Mouse (Mus musculus) heart, embryonic 13.5 days (tissue): ENCODE results near the gene Zfp771. TPM values are rescaled to one million over a fixed set of nuclear protein-coding genes. Genes with fewer than 3 reads are reported as not detected.

Experiments used
- ATAC-seq: fragments of 200-750 bp; cut with Nextera tagmentation; 2 replicates; pipeline ENCODE4 v1.8.0; 2017; ENCODE audit warnings: moderate TSS enrichment; ENCODE audit not compliant: insufficient number of reproducible peaks, low FRiP score, low TSS enrichment; ENCODE audit errors: extremely low read depth
- H3K27ac ChIP-seq: fragments of 300-500 bp; sonication (generic); replicated peaks from 2 replicates; pipeline ENCODE4 v1.5.1; 2015; ENCODE audit warnings: moderate library complexity, mild to moderate bottlenecking, inconsistent platforms
- H3K27me3 ChIP-seq: fragments of 300-500 bp; sonication (generic); replicated peaks from 2 replicates; pipeline ENCODE4 v1.6.1; 2015; ENCODE audit warnings: mild to moderate bottlenecking, inconsistent platforms
- H3K36me3 ChIP-seq: fragments of 300-500 bp; sonication (generic); 2 replicates; pipeline ENCODE4 v1.6.1; 2015; ENCODE audit warnings: mild to moderate bottlenecking, inconsistent platforms
- H3K4me1 ChIP-seq: fragments of 300-500 bp; sonication (generic); 2 replicates; pipeline ENCODE4 v1.6.1; 2015; ENCODE audit warnings: inconsistent platforms
- H3K4me2 ChIP-seq: fragments of 300-500 bp; sonication (generic); 2 replicates; pipeline ENCODE4 v1.6.1; 2015; ENCODE audit warnings: inconsistent platforms, mild to moderate bottlenecking, moderate library complexity
- H3K4me3 ChIP-seq: fragments of 300-500 bp; sonication (generic); 2 replicates; pipeline ENCODE4 v1.5.1; 2015; ENCODE audit warnings: moderate library complexity, mild to moderate bottlenecking, inconsistent platforms
- H3K9ac ChIP-seq: fragments of 300-500 bp; sonication (generic); 2 replicates; pipeline ENCODE4 v1.6.1; 2015; ENCODE audit warnings: inconsistent platforms, mild to moderate bottlenecking, moderate library complexity
- H3K9me3 ChIP-seq: fragments of 300-500 bp; sonication (generic); 2 replicates; pipeline ENCODE4 v1.6.1; 2016; ENCODE audit warnings: inconsistent platforms
- WGBS: fragments of 180-500 bp; shearing (Covaris S2); methylation state at CpG from one replicate; pipeline ENCODE4 v1.1.7; 2015; ENCODE audit warnings: mixed read lengths; 5-methylcytosine and 5-hydroxymethylcytosine counted together
- polyA plus RNA-seq: library from polyadenylated mRNA; unstranded; fragments of >200 nt; fragmentation: Nextera tagmentation; extraction: Ambion mirVana; gene quantifications from 2 replicates; pipeline ENCODE4 v1.2.1, GENCODE M21; 2015

Gene Zfp771
- polyA plus RNA-seq, 1 experiment from 2014 or later = 32.6 TPM

- ATAC-seq = no peak
- Histone ChIP-seq H3K27me3 (no peaks in the 10 kb centered on the region), H3K9ac (no peak overlapping the region), H3K36me3 (no peaks in the 10 kb centered on the region), H3K9me3 (no peaks in the 10 kb centered on the region), H3K4me1 (peaks cover 12% of the 10 kb centered on the region), H3K27ac (no peak overlapping the region), H3K4me3 (no peak overlapping the region), H3K4me2 (no peak overlapping the region)
- WGBS = 71% methylated on average over 5 of the region's 5 CpGs
Measured at GRCm38 (mm10) chr7:127296786-127297555, 52.9 kb downstream of the Zfp771 start.

- WGBS = 87% methylated on average over 5 of the region's 5 CpGs
- no peak for ATAC-seq
- Histone ChIP-seq H3K36me3 (no peaks in the 10 kb centered on the region), H3K4me3 (no peak overlapping the region), H3K4me1 (peaks cover 12% of the 10 kb centered on the region), H3K27me3 (no peaks in the 10 kb centered on the region), H3K4me2 (no peak overlapping the region), H3K9ac (no peak overlapping the region), H3K27ac (no peak overlapping the region), H3K9me3 (no peaks in the 10 kb centered on the region)
Measured at GRCm38 (mm10) chr7:127297586-127298193, 53.6 kb downstream of the Zfp771 start.

Other genes starting within 250 kb of the Zfp771 start
- gene Mvp, start 229.7 kb upstream of the Zfp771 start, polyA plus RNA-seq = 11.2 and 11.9 TPM in 2 replicates
- gene Pagr1b, start 227.8 kb upstream of the Zfp771 start, polyA plus RNA-seq = 0.38 and 0.44 TPM in 2 replicates
- gene Pagr1a, start 226.9 kb upstream of the Zfp771 start, polyA plus RNA-seq = 55.6 and 76.2 TPM in 2 replicates
- 13.8 and 25.7 TPM in 2 replicates for gene Gm42742, start 223.2 kb upstream of the Zfp771 start, polyA plus RNA-seq
- 1.6 TPM in 2 replicates for gene Prrt2, start 223.1 kb upstream of the Zfp771 start, polyA plus RNA-seq
- 31.0 and 34.5 TPM in 2 replicates for gene Maz, start 217.2 kb upstream of the Zfp771 start, polyA plus RNA-seq
- 72.4 and 79.2 TPM in 2 replicates for gene Kif22, start 201.8 kb upstream of the Zfp771 start, polyA plus RNA-seq
- gene Zg16, start 156.9 kb upstream of the Zfp771 start, polyA plus RNA-seq = not detected in 2 replicates
- 1.0 and 1.1 TPM in 2 replicates for gene AI467606, start 152.9 kb upstream of the Zfp771 start, polyA plus RNA-seq
- gene Qprt, start 122.0 kb upstream of the Zfp771 start, polyA plus RNA-seq = 3.2 and 4.7 TPM in 2 replicates
- gene Spn, start 106.5 kb upstream of the Zfp771 start, polyA plus RNA-seq = 0.13 and 0.36 TPM in 2 replicates
- 42.1 TPM in 2 replicates for gene Cd2bp2, start 48.2 kb upstream of the Zfp771 start, polyA plus RNA-seq
- gene Tbc1d10b, start 35.8 kb upstream of the Zfp771 start, polyA plus RNA-seq = 18.0 and 18.2 TPM in 2 replicates
- gene Mylpf, start 35.4 kb upstream of the Zfp771 start, polyA plus RNA-seq = 17.0 and 24.9 TPM in 2 replicates
- gene Zfp553, start 11.2 kb upstream of the Zfp771 start, polyA plus RNA-seq = 21.4 and 24.1 TPM in 2 replicates
- gene Sept1, start 11.1 kb upstream of the Zfp771 start, polyA plus RNA-seq = 23.1 and 23.2 TPM in 2 replicates
- gene Dctpp1, start 16.4 kb downstream of the Zfp771 start, polyA plus RNA-seq = 161 and 179 TPM in 2 replicates
- 57.1 and 61.6 TPM in 2 replicates for gene Sephs2, start 29.8 kb downstream of the Zfp771 start, polyA plus RNA-seq
- gene Itgal, start 52.0 kb downstream of the Zfp771 start, polyA plus RNA-seq = 0.98 and 1.2 TPM in 2 replicates
- gene Zfp768, start 101.3 kb downstream of the Zfp771 start, polyA plus RNA-seq = 16.5 and 16.6 TPM in 2 replicates
- 4.7 and 5.3 TPM in 2 replicates for gene Zfp747, start 131.8 kb downstream of the Zfp771 start, polyA plus RNA-seq
- gene 9130019O22Rik, start 142.9 kb downstream of the Zfp771 start, polyA plus RNA-seq = 3.6 TPM in 2 replicates
- 4.3 and 4.9 TPM in 2 replicates for gene E430018J23Rik, start 149.4 kb downstream of the Zfp771 start, polyA plus RNA-seq
- 4.6 and 5.0 TPM in 2 replicates for gene Zfp764, start 162.5 kb downstream of the Zfp771 start, polyA plus RNA-seq
- 13.5 and 16.3 TPM in 2 replicates for gene Zfp688, start 177.8 kb downstream of the Zfp771 start, polyA plus RNA-seq
- 5.1 and 5.2 TPM in 2 replicates for gene Zfp689, start 204.9 kb downstream of the Zfp771 start, polyA plus RNA-seq
- 27.3 and 27.7 TPM in 2 replicates for gene Prr14, start 215.3 kb downstream of the Zfp771 start, polyA plus RNA-seq
- gene Fbrs, start 234.9 kb downstream of the Zfp771 start, polyA plus RNA-seq = 7.3 and 7.7 TPM in 2 replicates